Mouse (Mus musculus): Measurements from ENCODE around the gene Prok2. TPM values are rescaled to one million over a fixed set of nuclear protein-coding genes. Genes with fewer than 3 reads are reported as not detected.

Prok2 gene
- polyA plus RNA-seq, 1 experiment from 2014 or later: not detected

DNA sequence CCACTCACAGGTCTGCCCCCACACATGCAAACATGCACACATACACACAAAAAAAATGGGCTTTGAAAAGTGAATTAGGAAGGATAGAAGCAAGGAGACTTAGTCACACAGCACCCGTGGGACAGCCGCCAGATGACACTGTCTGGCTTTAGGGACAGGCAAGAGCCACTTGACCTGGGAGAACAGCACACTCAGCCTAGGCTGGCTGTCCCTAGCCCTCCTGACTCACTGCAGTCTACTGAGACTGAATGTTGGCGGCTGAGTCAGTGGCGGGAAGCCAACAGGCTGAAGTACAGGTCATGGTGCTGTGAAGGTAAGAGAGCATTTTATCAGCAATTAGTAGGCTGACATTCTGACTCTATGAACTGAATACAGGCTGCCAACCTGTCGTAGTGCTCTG, 8.5 kb upstream of the Prok2 start:
- no peaks in the 10 kb centered on the region for H3K4me1 ChIP-seq (ENCODE audit: control insufficient read depth, insufficient read depth, low read length)
- no peak overlapping the region for H3K9ac ChIP-seq (replicated peaks; ENCODE audit: low read depth, low read length)
- WGBS: 83% methylated on average over 5 of the region's 5 CpGs
- ATAC-seq (ENCODE audit: low read depth): no peak
- H3K4me2 ChIP-seq (ENCODE audit: low read depth, low read length): no peak overlapping the region
- no peak overlapping the region for H3K27ac ChIP-seq (ENCODE audit: low read depth, low read length)
- H3K9me3 ChIP-seq (ENCODE audit: control insufficient read depth, low read length): no peaks in the 10 kb centered on the region
- no peaks in the 10 kb centered on the region; the same call in 1 of the 2 replicates for H3K27me3 ChIP-seq (ENCODE audit: control insufficient read depth, insufficient read depth, low read length)
- H3K36me3 ChIP-seq (ENCODE audit: control insufficient read depth, insufficient read depth, low read length): no peaks in the 10 kb centered on the region
- H3K4me3 ChIP-seq (ENCODE audit: low read depth, low read length): no peak overlapping the region

DNA sequence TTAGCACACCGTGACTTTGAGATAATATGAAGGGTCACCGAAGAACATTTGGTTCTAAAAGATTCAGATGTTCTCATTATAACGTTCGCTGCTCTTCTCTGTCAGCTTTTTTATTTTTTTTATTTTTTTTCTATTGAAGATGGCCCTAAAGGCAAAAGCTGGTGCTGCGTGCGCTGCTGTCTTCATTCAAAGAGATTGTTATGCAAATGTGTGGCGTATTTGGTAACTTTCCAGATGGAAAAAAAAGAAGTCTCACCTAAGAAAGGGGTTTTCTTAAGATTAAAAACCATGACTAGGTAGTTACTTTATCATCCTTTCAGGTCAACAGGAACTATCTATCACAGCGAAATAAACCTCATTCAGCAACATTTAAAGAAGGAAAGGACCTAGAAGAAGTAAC, 6.5 kb upstream of the Prok2 start:
- Histone ChIP-seq H3K9ac (replicated peaks; ENCODE audit: low read depth, low read length) (no peak overlapping the region), H3K4me1 (ENCODE audit: control insufficient read depth, insufficient read depth, low read length) (no peaks in the 10 kb centered on the region), H3K27me3 (ENCODE audit: control insufficient read depth, insufficient read depth, low read length) (peaks cover 7% of the 10 kb centered on the region; the same call in 1 of the 2 replicates), H3K27ac (ENCODE audit: low read depth, low read length) (no peak overlapping the region), H3K4me3 (ENCODE audit: low read depth, low read length) (no peak overlapping the region), H3K36me3 (ENCODE audit: control insufficient read depth, insufficient read depth, low read length) (no peaks in the 10 kb centered on the region), H3K4me2 (ENCODE audit: low read depth, low read length) (no peak overlapping the region), H3K9me3 (ENCODE audit: control insufficient read depth, low read length) (no peaks in the 10 kb centered on the region)
- 57% methylated on average over 8 of the region's 8 CpGs for WGBS
- no peak for ATAC-seq (ENCODE audit: low read depth)

DNA sequence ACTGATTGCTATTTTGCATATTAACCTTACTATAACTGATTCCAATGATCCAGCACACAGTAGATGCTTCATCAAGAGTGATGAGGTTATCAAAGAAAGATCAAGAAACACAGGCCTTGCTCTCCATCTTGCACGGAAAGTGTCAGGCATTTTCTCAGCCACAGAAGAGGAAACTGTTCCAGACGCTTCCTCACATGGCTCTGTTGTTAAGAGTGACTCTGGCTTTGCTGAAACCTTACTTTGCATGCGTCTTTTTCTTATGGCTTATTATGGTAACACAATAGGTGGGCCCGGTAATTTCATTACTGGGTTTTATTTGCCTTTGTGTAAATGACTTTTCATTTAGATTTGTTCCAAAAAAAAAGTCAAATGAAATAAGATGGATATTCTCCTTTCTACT, 5.7 kb upstream of the Prok2 start:
- no peaks in the 10 kb centered on the region for H3K9me3 ChIP-seq (ENCODE audit: control insufficient read depth, low read length)
- H3K36me3 ChIP-seq (ENCODE audit: control insufficient read depth, insufficient read depth, low read length): no peaks in the 10 kb centered on the region
- 78% methylated on average over 4 of the region's 4 CpGs for WGBS
- H3K4me3 ChIP-seq (ENCODE audit: low read depth, low read length): no peak overlapping the region
- peaks cover 13% of the 10 kb centered on the region; the same call in 1 of the 2 replicates for H3K27me3 ChIP-seq (ENCODE audit: control insufficient read depth, insufficient read depth, low read length)
- H3K4me1 ChIP-seq (ENCODE audit: control insufficient read depth, insufficient read depth, low read length): no peaks in the 10 kb centered on the region
- no peak overlapping the region for H3K4me2 ChIP-seq (ENCODE audit: low read depth, low read length)
- no peak for ATAC-seq (ENCODE audit: low read depth)
- no peak overlapping the region for H3K27ac ChIP-seq (ENCODE audit: low read depth, low read length)
- no peak overlapping the region for H3K9ac ChIP-seq (replicated peaks; ENCODE audit: low read depth, low read length)

DNA sequence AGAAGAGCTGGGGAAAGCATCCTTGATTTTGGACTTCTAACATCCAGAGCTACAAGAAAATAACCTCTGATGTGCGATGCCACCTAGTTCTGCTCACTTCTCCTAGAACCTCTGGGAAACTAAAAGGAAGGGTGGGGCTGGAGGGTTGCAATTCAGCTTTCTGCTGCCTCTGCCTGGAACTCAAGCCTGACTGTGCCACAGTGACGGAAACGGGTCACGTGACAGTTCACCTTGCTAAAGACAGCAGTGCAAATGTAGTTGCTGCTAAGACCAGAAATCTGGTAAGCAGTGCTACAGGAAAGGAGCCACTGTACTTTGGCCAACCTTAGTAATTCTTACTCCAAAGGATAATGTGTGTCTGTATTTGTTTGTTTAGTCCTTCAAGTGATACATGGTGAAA, 3.7 kb upstream of the Prok2 start:
- no peaks in the 10 kb centered on the region for H3K9me3 ChIP-seq (ENCODE audit: control insufficient read depth, low read length)
- ATAC-seq (ENCODE audit: low read depth): no peak
- H3K36me3 ChIP-seq (ENCODE audit: control insufficient read depth, insufficient read depth, low read length): no peaks in the 10 kb centered on the region
- H3K4me3 ChIP-seq (ENCODE audit: low read depth, low read length): no peak overlapping the region
- H3K4me2 ChIP-seq (ENCODE audit: low read depth, low read length): no peak overlapping the region
- H3K27ac ChIP-seq (ENCODE audit: low read depth, low read length): no peak overlapping the region
- H3K27me3 ChIP-seq (ENCODE audit: control insufficient read depth, insufficient read depth, low read length): peaks cover 27% of the 10 kb centered on the region
- peaks cover 10% of the 10 kb centered on the region for H3K4me1 ChIP-seq (ENCODE audit: control insufficient read depth, insufficient read depth, low read length)
- WGBS: 88% methylated on average over 4 of the region's 4 CpGs
- H3K9ac ChIP-seq (replicated peaks; ENCODE audit: low read depth, low read length): no peak overlapping the region

DNA sequence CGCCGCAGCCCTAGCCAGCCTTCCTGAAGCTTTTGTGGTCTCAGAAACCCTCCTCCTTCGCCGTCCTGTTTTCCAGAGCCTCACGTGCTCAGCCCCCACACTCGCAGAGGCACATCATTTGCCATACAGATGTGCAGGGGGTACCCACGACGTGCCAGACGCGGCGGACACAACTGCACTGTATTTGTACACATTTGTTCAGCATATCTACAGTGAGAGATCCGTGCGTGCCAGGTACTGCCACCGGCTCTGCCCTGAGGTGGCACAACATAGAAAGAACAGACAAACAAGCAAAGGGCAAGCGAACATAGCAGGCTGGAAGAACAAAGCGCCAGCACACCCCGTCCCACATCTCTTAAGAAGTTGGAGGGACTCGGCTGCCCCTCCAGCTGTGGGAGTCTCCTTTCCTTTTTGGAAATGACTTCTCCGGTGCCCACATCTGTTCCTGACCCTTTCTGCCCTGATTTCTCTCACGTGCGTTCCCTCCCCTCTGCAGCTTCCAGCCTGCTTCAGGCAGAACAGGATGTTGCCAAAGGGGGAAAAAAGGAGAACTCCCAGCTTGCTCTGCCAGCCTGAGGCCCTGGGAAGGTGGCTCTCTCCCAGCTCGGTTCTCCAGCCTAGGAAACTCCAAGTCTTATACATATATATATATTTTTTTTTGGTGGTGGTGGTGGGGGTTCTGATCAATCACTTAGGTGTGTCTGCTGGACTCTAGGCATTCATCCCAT, 548 bp upstream of the Prok2 start:
- Histone ChIP-seq H3K27me3 (ENCODE audit: control insufficient read depth, insufficient read depth, low read length) (peaks cover 28% of the 10 kb centered on the region), H3K9me3 (ENCODE audit: control insufficient read depth, low read length) (no peaks in the 10 kb centered on the region), H3K36me3 (ENCODE audit: control insufficient read depth, insufficient read depth, low read length) (no peaks in the 10 kb centered on the region)

DNA sequence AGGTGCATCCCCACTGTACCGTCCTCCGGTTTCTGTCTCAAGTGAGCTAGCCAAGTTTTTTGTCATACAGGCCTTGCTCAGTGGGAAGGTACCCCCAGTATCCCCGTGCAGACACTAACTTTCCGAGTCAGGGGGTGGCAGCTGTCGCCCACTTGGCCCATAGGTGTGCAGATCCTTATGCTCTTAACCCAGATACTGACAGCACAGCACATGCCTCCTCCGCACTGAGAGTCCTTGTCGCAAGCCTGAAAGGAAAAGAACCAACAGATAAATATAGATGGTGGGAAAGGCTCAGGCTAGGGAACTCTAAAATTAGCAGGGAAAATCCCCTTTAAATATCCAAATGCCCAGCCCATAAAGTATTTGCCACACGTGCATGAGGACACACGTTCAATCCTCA, 3.8 kb downstream of the Prok2 start:
- Histone ChIP-seq H3K4me1 (ENCODE audit: control insufficient read depth, insufficient read depth, low read length) (peaks cover 10% of the 10 kb centered on the region), H3K27ac (ENCODE audit: low read depth, low read length) (no peak overlapping the region), H3K4me3 (ENCODE audit: low read depth, low read length) (no peak overlapping the region), H3K27me3 (ENCODE audit: control insufficient read depth, insufficient read depth, low read length) (peaks cover 19% of the 10 kb centered on the region), H3K9me3 (ENCODE audit: control insufficient read depth, low read length) (no peaks in the 10 kb centered on the region), H3K36me3 (ENCODE audit: control insufficient read depth, insufficient read depth, low read length) (no peaks in the 10 kb centered on the region), H3K4me2 (ENCODE audit: low read depth, low read length) (no peak overlapping the region), H3K9ac (replicated peaks; ENCODE audit: low read depth, low read length) (no peak overlapping the region)
- WGBS: 92% methylated on average over 9 of the region's 9 CpGs
- no peak for ATAC-seq (ENCODE audit: low read depth)

More for the DNA sequence above, 548 bp upstream of the Prok2 start:
- Histone ChIP-seq H3K4me3 (ENCODE audit: low read depth, low read length) (peak overlapping the region; percentile 42), H3K9ac (replicated peaks; ENCODE audit: low read depth, low read length) (peak overlapping the region; percentile 41), H3K4me2 (ENCODE audit: low read depth, low read length) (peak overlapping the region; percentile 90), H3K27ac (ENCODE audit: low read depth, low read length) (no peak overlapping the region), H3K4me1 (ENCODE audit: control insufficient read depth, insufficient read depth, low read length) (peaks cover 10% of the 10 kb centered on the region)
- ATAC-seq (ENCODE audit: low read depth): peak; percentile 44; the same call in 1 of the 2 replicates
- 3% methylated on average over 22 of the region's 22 CpGs for WGBS

DNA sequence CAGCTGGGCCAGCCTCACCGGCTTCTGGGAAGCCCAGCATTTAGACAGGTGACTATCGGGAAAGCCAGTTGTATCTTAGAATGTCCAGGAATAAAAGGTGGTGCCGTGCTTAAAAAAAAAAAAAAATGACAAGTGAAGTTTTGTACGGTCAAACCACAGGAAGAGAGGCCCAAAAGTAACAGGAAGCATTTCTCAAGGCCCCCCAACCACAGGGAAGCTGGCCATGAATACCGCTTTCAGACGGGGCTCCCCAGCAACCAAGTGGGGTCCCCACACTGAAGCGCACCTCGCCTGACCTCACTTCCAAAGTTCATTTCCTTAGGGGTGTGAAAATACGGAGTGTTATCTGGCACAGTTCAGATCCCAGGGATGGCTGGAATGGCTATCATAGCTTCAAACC, 5.2 kb downstream of the Prok2 start:
- Histone ChIP-seq H3K36me3 (ENCODE audit: control insufficient read depth, insufficient read depth, low read length) (no peaks in the 10 kb centered on the region), H3K27ac (ENCODE audit: low read depth, low read length) (no peak overlapping the region), H3K27me3 (ENCODE audit: control insufficient read depth, insufficient read depth, low read length) (peaks cover 8% of the 10 kb centered on the region), H3K4me3 (ENCODE audit: low read depth, low read length) (no peak overlapping the region), H3K4me1 (ENCODE audit: control insufficient read depth, insufficient read depth, low read length) (peaks cover 2% of the 10 kb centered on the region), H3K9me3 (ENCODE audit: control insufficient read depth, low read length) (no peaks in the 10 kb centered on the region), H3K9ac (replicated peaks; ENCODE audit: low read depth, low read length) (no peak overlapping the region), H3K4me2 (ENCODE audit: low read depth, low read length) (no peak overlapping the region)
- WGBS: 87% methylated on average over 9 of the region's 9 CpGs
- no peak for ATAC-seq (ENCODE audit: low read depth)

DNA sequence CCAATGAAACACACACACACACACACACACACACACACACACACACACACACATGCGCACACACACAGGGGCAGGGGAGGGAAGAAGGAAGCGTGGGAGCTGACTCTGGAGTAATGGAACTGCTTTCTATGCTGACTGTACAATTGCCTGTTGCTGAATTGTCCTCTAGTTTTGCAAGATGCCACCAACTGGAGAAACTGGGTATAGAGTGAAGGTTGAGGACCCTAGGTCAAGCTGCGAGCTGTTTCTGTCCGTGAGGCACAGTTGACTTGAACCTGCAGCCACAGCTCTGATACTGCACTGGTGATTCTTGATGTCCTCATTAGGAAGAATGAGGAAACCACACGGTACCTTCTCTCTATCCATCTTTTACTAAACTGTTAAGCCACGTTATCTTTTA, 10.3 kb downstream of the Prok2 start:
- Histone ChIP-seq H3K36me3 (ENCODE audit: control insufficient read depth, insufficient read depth, low read length) (no peaks in the 10 kb centered on the region), H3K4me3 (ENCODE audit: low read depth, low read length) (no peak overlapping the region), H3K4me1 (ENCODE audit: control insufficient read depth, insufficient read depth, low read length) (no peaks in the 10 kb centered on the region), H3K9me3 (ENCODE audit: control insufficient read depth, low read length) (no peaks in the 10 kb centered on the region), H3K27ac (ENCODE audit: low read depth, low read length) (no peak overlapping the region), H3K4me2 (ENCODE audit: low read depth, low read length) (no peak overlapping the region), H3K9ac (replicated peaks; ENCODE audit: low read depth, low read length) (no peak overlapping the region), H3K27me3 (ENCODE audit: control insufficient read depth, insufficient read depth, low read length) (no peaks in the 10 kb centered on the region)
- WGBS: 85% methylated on average over 5 of the region's 6 CpGs
- ATAC-seq (ENCODE audit: low read depth): no peak

DNA sequence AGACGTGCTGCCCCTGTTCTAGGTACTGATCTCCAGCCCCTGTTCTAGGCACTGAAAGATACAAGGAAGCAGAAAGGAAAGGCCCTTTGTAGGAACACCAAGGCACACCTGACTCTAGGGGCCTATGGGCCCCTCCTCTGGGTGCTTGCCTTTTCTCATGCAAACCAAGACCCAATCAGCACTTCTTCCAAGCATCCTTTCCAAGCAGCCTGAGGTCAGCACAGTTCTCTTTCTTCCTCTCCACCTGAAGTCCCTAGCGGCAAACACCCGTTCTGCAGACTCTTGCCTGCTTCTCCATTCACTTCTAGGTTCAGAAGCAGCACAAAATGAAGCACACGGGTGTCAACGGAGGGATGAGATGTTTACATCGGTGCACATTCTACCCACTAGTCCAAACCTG, 11.0 kb downstream of the Prok2 start:
- Histone ChIP-seq H3K27ac (ENCODE audit: low read depth, low read length) (no peak overlapping the region), H3K4me1 (ENCODE audit: control insufficient read depth, insufficient read depth, low read length) (no peaks in the 10 kb centered on the region), H3K9ac (replicated peaks; ENCODE audit: low read depth, low read length) (no peak overlapping the region), H3K4me3 (ENCODE audit: low read depth, low read length) (no peak overlapping the region), H3K9me3 (ENCODE audit: control insufficient read depth, low read length) (no peaks in the 10 kb centered on the region), H3K36me3 (ENCODE audit: control insufficient read depth, insufficient read depth, low read length) (no peaks in the 10 kb centered on the region), H3K27me3 (ENCODE audit: control insufficient read depth, insufficient read depth, low read length) (no peaks in the 10 kb centered on the region), H3K4me2 (ENCODE audit: low read depth, low read length) (no peak overlapping the region)
- no peak for ATAC-seq (ENCODE audit: low read depth)
- 61% methylated on average over 6 of the region's 6 CpGs for WGBS

Measured in neural tube, embryonic 14.5 days (tissue).